Mouse (Mus musculus) ovary, postnatal 36 days (tissue): ENCODE measurements around the gene Itga5.

Experiments used
- DNase-seq: peaks from one replicate; pipeline ENCODE4 v3.0.0; 2022; ENCODE audit warnings: low spot score, mixed read lengths

The Itga5 gene

DNA sequence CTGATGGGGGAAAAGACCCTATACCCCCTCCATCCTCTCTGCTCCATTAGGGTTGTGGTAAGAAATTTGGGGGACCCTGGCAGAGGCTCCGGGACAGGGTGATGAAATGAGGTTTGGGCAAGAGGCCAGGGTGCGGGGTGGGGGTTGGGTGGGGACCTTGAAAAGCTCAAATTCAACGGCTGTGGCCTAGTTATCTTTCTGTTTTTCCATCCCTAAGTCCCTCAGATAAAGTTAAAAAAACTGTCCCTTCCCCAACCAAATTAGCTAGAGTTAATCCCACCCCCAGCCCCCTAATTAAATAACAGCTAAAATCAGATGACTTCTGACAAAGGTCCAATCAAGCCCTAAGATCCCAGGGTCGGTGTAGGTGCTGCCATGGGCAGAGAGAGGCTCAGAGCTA lies 1.8 kb downstream of the Itga5 start:
- DNase-seq = no peak

DNA sequence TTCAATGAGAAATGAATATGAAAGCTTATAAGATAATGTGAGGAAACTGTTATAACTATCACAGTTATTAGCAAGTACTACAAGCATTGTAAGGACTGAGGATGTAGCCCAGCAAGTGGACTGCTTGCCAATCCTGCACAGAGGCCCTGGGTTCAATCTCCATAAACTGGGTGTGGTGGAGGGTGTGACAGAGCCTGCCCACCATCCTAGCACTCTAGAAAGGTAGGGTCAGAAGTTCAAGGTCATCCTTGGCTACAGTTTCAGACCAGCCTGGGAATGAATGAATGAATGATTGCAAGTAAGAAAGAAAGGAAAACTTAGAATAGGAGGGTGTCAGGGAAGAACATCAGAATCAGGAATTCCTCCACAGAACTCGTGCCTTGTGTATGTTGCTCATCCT lies 2.8 kb downstream of the Itga5 start:
- no peak for DNase-seq

DNA sequence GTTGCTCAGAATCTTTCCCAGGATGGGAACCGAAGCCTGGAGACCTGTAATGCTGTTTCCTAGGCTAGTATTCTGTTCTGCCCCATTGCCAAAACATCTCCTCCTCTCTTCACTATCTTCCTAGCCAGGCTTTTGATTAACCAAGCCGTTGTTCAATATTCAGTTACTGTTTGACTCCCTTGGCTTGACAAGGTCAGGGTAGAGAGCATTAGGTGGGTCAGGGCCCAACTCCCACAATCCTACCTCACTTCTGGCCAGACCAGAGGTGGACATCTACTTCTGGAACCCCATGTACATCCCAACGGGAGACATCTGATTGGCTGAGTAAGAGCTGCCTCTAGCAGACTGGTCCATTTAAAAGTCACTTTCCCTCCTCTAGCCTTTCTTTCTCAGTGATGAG lies 3.6 kb downstream of the Itga5 start:
- DNase-seq = no peak

DNA sequence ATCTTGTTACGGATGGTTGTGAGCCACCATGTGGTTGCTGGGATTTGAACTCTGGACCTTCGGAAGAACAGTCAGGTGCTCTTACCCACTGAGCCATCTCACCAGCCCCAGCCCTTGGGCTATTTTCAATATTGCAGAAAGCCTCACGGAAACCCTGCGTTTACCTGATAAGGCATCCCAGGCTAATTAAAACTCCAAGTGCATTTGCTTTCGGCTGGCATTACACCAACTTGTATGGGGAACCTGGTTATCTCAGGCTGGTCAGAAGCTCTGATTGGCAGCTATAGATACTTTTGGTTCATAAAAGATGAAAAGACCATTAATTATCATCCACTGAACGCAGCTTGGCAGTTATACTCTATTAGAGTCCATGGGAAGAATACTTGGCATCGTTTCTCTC lies 4.2 kb downstream of the Itga5 start:
- DNase-seq = no peak

DNA sequence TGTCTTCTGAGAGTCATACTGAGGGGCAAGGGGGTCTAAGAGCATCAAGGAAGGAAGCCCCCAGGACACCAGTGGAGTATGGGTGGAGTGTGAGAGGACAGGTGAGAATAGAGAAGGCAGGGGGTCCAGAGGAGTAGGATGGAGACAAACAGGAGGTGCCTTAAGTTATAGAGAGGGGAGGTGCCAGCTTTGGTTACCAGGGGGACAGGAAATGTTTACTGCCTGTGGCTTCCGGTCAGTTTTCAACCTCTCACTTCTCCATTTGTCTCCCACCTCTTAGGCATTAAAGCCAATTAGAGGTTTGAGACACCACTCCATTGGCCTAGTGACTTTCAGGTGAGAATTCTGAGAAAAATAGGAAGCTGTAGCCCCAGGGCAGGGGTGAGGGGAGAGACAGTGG lies 5.3 kb downstream of the Itga5 start:
- no peak for DNase-seq

DNA sequence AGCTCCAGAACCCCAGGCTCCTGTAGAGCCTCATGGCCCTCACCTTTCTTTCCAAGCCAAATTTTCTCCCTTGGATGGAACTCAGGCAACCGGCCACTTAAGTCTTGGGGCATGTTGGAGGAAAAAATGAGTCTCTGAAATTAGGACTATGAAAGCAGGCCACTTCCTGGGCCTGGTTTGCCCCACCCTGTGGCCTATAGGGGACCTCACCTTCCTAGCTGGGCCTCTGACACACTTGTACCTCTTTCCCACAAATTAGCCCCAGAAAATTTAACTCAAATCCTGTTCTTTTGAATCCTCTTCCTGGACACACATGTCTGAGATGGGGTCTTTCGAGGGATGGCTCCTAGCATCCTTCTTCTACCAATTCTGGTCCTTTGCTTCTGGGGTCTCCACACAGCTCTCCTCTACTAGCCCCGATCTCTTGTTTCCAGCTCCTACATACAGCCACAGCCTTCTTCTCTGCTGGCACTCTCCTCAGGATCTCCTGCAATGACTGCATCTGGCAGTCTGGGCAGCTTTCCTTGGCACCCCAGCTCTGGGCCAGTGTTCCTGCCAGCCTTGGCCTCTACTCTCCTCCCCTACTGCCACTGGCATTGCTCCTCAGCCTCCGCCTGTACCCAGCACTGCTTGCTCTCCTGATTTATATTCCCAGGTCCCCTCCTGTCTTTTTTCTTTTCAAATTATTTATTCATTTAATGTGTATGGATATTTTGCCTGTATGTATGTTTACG lies 6.5 kb downstream of the Itga5 start:
- DNase-seq = no peak

DNA sequence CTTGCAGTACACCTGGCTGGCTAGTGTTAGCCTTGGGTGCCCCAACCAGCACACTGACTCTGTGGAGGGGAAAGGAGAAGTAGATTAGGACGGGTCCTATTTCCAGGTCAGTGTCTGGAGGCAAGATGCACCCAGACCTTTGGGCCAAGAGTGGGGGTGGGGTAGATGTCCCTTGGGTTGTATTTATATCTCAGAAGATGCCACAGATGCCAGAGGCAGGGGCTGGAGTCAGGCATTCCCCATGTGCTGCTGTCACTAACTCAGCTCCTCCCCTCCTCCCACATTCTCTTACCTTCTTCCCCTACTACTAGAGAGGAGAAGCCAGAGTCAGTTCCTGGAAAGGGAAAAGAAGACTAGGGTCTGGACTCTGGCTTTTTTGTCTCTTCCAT lies 7.4 kb downstream of the Itga5 start:
- no peak for DNase-seq

DNA sequence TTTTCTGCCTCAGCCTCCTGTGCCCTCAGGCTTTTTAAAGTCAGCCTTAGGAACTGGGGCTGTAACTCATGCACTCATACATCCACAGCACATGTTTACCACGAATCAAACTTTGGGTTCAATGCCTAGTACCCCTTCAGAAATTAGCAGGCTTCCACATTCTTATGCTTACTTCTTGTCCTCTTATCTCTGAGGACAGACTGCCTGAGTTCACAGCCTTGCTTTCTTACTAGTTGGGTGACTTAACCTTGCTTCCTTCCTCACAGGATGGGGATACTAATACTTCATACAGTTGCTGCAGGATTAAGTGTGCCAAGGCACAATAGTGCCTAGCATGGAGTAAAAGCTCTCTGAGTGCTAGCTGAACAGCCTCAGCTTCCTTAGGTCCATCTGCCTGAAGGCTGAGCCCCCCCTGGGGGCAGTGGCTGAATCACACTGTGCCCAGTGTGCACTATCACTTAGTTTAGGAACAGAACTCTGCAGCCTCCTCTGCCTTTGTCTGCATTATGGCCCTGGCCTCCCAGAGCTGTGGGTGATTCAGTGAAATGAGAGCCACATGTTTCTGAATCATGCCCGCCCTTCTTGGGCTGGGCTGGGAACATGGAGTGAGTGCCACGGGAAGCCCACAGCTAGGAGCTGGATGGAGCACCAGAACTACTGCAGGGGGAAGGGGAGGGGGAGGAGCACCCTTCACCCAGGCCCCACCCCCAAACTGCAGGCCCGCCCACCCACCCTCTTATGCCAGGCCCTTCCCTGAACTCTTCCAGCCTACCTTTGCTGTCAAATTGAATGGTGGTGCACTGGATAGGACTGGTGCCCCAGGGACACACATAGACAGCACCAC lies 8.1 kb downstream of the Itga5 start:
- no peak for DNase-seq

DNA sequence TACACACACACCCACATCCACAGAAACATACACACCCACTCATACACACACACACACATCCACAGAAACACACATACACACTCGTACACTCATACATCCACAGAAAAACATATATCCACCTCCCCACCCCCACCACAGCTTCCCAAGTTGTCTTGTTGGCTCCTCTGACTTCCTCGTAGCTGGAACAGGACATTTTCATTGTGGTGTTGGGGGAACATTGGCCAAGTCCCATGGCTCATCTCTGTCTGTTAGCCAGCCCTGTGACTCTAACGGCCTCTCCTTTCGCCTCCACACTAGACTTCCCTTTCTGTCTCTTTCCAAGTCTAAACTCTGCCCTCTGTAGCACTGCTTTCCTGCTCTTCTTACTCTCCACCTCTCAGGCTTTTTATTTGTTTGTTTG lies 8.7 kb downstream of the Itga5 start:
- no peak for DNase-seq

DNA sequence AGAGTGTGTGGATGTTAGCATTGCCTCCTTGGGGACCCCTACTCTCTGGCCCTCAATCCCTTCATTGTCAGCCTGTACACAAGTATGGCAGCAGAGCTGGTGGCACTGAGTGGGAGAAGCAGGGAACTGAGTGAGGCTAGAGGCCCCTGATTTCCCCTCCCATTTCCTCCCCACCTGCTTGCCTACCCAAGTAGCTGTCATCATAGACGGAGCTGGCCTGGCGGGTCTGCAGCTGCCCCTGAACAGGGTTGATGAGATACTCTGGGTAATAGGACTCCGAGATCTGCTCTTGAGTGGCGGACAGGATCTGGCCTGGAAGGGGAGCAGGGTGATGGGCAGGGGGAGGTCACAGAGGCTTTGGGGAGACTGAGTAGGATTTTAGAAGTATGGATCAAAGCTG lies 10.4 kb downstream of the Itga5 start:
- no peak for DNase-seq

DNA sequence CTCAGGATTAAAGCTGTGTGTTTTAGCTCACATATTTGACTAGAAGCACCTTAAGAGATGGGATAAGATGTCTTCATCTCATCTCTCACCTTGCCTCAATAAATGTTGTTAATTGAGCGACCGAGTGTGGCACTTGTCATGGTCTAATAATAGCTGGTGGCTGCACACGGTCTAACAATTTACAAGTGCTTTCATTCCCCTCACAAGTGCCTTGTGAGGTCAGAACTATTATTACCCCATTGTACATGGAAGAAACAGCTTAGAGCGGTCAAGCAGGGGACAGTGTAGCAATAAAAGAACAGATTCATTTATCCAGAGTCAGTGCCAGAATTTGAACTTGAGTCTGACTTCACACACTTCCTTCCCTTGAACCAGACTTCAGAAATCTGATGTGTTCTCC lies 11.1 kb downstream of the Itga5 start:
- no peak for DNase-seq

DNA sequence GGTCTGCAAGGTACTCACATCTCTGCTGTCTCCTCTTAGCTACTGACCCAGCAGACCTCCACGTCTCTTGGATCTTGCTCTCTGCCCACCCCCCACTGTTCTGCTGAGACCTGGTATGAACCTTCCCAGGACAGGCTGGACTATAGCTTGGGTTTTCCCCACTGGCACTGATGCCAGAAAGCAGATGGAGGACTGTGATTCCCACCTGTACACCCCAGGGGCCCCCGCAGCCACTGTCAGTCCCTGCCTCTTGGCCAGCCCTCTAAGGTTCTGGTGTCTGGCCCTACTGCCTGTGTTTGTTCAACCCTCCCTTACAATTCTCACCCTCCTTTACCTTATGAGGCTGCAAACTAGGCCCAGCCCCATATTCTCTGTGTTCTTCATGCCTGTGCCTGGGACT lies 11.9 kb downstream of the Itga5 start:
- no peak for DNase-seq

DNA sequence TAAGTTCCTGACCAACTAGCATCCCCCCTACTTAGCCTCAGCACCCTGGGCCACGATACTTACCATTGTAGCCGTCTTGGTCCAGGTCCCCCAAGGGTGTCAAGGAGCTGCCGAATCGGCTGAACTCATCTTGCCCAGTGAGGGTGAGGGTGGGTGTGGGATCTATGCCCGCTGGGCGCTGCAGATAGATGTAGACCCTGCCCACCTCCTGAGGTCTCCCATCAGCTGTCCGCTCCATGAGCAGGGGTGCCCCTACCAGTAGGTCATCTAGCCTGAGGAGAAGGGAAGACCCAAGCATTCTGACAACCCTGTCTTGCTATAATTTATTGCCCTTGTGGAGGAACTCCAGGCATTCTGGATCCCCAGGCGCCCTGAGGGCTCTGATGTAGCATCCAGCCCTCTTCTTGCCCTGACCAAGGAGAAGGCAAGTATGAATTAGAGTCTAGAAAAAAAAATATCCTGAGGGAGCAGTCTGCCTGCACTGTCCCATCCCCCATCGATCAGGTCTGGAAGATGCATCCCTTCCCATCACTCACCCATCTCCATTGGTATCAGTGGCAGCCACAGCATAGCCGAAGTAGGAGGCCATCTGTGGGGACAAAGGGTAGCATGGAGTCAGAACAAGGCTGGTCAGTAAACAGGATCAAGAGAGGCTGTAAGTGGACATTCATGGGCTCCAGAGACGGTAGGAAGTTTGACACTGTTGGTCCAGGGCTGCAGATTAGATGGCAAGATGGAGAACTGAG lies 12.9 kb downstream of the Itga5 start:
- no peak for DNase-seq

DNA sequence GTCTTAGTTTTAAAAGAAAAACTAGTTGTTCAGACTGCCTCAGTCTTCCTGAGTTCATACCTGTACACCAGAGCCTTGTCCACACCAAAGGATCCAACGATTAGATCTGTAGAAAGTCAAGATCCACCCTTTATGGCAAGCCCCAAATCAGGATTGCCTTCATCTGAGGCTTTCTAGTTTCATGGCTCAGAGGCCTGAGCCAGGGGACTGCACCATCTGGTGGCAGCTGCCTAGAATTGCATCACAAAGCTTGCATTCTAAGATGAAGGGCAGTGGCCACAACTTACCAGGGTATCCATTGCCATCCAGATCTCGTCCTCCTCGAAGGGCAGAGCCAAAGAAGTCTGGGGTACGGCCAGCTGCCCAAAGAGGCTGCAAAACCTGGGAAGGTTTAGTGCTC lies 13.7 kb downstream of the Itga5 start:
- DNase-seq = peak; percentile 45

DNA sequence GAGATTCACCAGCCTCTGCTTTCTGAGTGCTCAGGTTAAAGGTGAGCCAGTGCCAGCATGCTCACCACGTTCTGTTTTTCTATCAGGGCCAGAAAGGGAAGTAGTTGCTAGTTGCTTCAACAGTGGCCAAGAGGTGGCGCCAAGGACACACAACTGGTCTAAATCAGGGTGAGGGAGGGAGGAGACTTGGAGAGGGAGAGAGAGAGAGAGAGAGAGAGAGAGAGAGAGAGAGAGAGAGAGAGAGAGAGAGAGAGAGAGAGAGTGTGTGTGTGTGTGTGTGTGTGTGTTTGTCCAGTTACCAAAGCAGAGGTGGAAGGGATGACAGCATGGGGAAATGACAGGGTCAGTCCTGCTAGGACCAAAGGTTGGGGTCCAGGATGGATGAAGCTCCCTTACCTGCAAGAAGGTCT lies 19.3 kb downstream of the Itga5 start:
- DNase-seq = peak; percentile 55

DNA sequence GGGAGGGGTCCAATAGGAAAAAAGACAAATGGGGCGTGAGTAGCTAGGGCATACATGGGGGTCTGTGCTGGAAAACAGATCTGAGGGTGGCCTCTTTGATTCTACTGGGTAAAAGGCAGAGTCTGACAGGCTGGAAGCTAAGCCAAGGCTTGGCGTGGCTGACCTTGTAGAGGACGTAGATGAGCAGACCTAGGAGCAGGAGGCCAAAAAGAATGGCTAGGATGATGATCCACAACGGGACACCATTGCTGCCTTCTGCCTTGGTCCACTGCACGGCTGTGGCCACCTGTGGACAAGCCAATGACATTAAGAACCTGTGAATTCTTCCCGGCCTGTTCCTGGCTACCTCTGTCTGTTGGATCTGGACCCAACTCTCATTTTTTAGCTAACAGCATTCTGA lies 20.8 kb downstream of the Itga5 start:
- no peak for DNase-seq

DNA sequence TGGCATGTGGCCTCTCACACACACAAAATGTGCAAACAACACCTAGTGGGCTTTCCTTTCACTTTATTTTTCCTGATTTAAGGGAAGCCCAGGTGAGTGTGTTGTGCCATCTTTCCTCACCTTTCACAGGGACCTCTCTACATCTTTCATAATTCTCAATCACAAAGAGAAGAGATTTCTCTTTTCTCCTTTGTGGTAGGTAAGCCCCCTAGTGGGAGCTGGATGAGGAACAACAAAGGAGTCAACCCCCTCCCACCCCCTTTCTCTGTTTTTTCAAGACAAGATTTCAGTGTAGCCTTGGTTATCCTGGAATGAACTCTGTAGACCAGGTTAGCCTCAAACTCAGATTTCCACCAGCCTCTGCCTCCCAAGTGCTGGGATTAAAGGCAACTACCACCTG lies 23.0 kb downstream of the Itga5 start:
- DNase-seq = no peak

DNA sequence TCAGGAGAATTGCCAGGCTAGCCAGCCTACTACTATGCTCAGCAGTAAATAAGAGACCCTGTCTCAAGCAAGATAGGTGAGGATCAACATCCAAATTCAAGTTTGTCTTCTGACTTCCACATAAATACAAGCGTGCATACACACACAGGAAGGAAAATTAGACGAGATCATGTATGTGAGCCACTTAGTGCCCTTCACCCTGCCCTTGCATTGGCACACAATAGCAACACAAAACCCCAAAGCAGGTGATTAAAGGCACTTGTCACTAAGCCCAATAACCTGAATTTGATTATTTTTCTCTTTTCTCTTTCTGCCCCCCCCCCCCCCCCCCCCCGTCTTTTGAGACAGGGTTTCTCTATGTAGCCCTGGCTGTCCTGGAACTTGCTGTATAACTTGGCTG lies 23.6 kb downstream of the Itga5 start:
- no peak for DNase-seq

DNA sequence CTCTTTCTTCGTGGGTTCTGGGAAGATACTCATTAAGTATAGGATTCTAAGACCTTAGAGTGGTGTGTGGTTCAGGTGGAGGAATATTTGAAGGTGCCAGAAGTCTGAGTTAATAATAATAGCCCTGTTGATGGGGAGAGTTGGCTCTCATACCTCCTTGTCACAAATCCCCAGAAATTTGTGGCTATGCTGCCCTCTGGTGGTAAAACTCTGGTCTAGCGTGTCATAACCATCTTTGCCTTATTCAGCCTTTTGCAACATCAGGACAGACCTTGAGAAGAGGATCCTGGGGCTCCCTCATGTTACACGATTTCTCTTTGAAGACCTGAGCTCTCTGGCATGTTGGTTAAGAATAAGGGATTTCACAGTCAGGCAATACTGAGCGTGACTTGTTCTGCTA lies 24.1 kb downstream of the Itga5 start:
- DNase-seq = peak; percentile 36

DNA sequence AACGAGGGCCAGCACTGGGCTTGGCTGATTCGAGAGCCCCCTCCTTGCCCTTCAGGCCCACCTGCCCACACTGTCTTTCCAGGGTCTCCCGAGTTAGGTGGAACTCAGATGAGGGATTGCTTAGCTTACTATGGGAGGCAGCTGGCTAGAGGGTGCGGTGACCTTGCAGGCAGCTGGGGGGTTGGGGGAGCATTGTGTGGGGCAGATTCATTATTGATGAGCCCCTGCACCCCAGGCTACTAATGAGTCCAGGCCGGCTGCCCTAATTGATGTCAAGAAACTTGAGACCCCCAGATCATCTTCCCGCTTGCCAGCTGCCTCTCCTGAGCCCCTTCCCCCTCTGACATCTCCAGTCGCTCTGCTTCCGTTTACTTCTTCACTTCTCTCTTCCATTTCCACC lies 25.0 kb downstream of the Itga5 start:
- no peak for DNase-seq

DNA sequence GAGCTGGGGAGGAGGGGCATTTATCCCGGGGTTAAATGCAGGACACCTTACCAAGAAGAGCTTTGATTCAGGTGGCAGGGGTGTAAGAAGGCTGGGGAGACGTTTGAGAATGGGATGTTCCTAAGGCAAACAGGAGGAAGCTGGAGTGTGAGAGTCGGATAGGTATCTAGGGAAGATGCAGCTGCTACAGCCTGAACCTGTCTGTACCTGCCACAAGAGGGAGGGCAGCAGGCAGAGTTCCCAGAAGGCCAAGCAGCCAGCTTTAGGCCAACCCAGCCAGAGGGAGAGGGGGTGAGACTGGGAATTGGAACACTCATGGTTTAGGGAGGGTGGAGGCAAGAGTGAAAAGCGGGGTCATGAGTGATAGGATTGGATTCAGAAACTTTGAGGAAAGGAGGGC lies 25.8 kb downstream of the Itga5 start:
- DNase-seq = no peak

DNA sequence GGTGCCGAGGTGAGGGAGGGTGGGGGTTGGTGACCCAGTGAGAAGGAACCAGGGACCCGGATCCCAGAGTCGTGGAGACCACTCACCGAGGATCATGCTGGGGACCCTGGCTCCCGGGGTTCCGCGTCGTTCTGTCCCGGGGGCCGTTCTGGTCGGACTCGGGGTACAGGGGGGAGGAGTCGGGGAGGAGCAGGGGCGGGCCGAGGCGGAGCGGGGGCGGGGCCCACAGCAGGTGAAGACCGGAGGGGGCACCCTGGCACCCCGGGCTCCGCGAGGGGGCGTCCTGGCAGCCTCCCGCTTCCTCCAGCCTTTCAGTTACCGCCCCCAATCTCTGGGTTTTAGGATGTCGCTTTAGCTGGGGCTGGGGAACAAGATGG lies 26.6 kb downstream of the Itga5 start, which contains the start of gene Zfp385a:
Gene Zfp385a, minus strand, starts transcription at position 133 of the 377 bp plus-strand sequence.
- DNase-seq = peak; percentile 53
